Mouse (Mus musculus): ENCODE data around the gene Fbxo40.

DNA sequence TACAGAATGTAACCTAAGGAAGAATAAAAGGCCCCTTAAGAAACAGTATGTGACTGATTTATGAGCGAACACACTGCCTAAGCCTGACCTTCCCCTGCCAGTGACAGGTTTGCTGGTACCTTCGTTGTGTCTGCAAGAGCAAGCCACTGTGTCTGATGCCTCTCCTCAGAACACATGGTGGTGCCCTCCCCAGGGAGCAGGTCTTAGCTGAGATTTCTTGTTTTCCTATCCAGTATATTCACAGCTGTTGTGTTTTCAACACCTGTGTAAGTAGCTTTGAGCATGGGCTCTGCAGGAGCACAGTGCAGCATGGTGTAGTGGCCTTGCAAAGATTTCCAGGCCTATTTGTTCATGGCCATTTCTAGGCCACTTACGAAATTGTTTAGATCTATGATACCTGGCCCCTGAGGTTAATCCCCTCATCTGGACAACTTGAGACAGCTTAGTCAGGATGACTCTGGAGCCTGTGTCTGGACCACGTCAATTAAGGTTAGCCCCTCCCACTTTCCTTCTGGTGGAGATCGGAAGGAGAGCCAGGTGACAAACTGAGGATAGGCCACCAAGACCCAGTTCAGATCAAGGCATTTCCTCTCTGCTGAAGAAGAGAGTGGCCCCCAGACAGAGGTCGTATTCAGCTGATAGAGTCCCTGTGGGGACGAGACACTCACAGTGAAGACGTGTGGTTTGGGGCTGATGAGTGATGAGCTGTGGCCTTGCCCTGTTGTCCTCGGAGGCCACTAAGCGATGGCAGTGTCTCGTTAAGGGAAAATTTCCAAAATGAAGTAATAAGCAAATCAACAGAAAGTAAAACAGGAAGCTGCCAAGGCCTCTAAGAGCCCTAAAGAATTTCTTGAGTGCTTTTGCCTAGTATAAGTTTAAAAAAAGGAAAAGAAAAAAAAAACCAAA, 59.8 kb downstream of the Fbxo40 start:
- TF ChIP-seq CTCF (IDR thresholded peaks at IDR 0.05) (no peak), EP300 (IDR thresholded peaks at IDR 0.05) (no peak)
